Mouse (Mus musculus) forebrain, embryonic 15.5 days (tissue): Measurements from ENCODE around the gene Bmp10. TPM values are rescaled to one million over a fixed set of nuclear protein-coding genes. Genes with fewer than 3 reads are reported as not detected.

Source experiments
- polyA plus RNA-seq: library from polyadenylated mRNA; unstranded; fragments of >200 nt; fragmentation: Nextera tagmentation; extraction: Ambion mirVana; gene quantifications from 2 replicates; pipeline ENCODE4 v1.2.1, GENCODE M21; 2015

Gene Bmp10
- polyA plus RNA-seq, 1 experiment from 2014 or later = not detected

Other genes with a start within 250 kb of the Bmp10 start
- 3.0 and 3.4 TPM in 2 replicates for gene Antxr1, start 93.2 kb upstream of the Bmp10 start, polyA plus RNA-seq
- gene Gkn1, start 78.1 kb upstream of the Bmp10 start, polyA plus RNA-seq = not detected in 2 replicates
- not detected in 2 replicates for gene Gkn2, start 55.6 kb upstream of the Bmp10 start, polyA plus RNA-seq
- gene Gkn3, start 40.1 kb upstream of the Bmp10 start, polyA plus RNA-seq = 0.27 TPM in 1 of 2 replicates, not detected in the other
- gene Arhgap25, start 104.3 kb downstream of the Bmp10 start, polyA plus RNA-seq = 1.5 and 1.8 TPM in 2 replicates
- 3.2 and 3.9 TPM in 2 replicates for gene Prokr1, start 161.7 kb downstream of the Bmp10 start, polyA plus RNA-seq
- gene Aplf, start 243.2 kb downstream of the Bmp10 start, polyA plus RNA-seq = 12.9 and 13.9 TPM in 2 replicates